Mouse (Mus musculus) liver, embryonic 14.5 days (tissue): ENCODE results near the gene Zmym6. TPM values are rescaled to one million over a fixed set of nuclear protein-coding genes. Genes with fewer than 3 reads are reported as not detected.

Experiments used
- ATAC-seq: fragments of 200-750 bp; cut with Nextera tagmentation; 2 replicates; pipeline ENCODE4 v1.8.0; 2017; ENCODE audit warnings: moderate number of reproducible peaks, mild to moderate bottlenecking, moderate library complexity; ENCODE audit not compliant: insufficient read depth
- DNase-seq, 3 experiments: peaks; one replicate each; pipeline ENCODE4 v3.0.0-alpha.2; 2012 to 2013; ENCODE audit warnings: low read depth in 3 of 3, low spot score in 3 of 3
- H3K27ac ChIP-seq: fragments of 300-500 bp; sonication (generic); 2 replicates; pipeline ENCODE4 v1.5.1; 2014; ENCODE audit warnings: moderate library complexity, mild to moderate bottlenecking, control low read depth, inconsistent platforms
- H3K27me3 ChIP-seq: fragments of 300-500 bp; sonication (generic); 2 replicates; pipeline ENCODE4 v1.6.1; 2014; ENCODE audit warnings: mild to moderate bottlenecking, low read length, moderate library complexity; ENCODE audit not compliant: control insufficient read depth, insufficient read depth
- H3K36me3 ChIP-seq: fragments of 300-500 bp; sonication (generic); replicated peaks from 2 replicates; pipeline ENCODE4 v1.6.1; 2014; ENCODE audit warnings: low read depth; ENCODE audit not compliant: control insufficient read depth, insufficient read depth
- H3K4me1 ChIP-seq, 2 experiments: fragments of 200-500 bp in 1 of 2; fragments of 300-500 bp in 1 of 2; sonication (generic) in 1 of 2; replicated peaks; 2 replicates each; pipeline ENCODE4 v1.6.1; 2012 to 2014; ENCODE audit warnings: antibody characterized with exemption in 1 of 2, inconsistent platforms in 1 of 2, low read length in 1 of 2; ENCODE audit not compliant: control insufficient read depth in 2 of 2, insufficient read depth in 2 of 2
- H3K4me2 ChIP-seq: fragments of 300-500 bp; sonication (generic); 2 replicates; pipeline ENCODE4 v1.6.1; 2014; ENCODE audit warnings: low read depth, mild to moderate bottlenecking, control low read depth, moderate library complexity
- H3K4me3 ChIP-seq, 2 experiments: fragments of 200-500 bp in 1 of 2; fragments of 300-500 bp in 1 of 2; sonication (generic) in 1 of 2; 2 replicates each; pipeline ENCODE4 v1.5.1; 2012 to 2014; ENCODE audit warnings: low read depth in 2 of 2, low read length in 2 of 2, mild to moderate bottlenecking in 2 of 2, control low read depth in 1 of 2, inconsistent platforms in 1 of 2, moderate library complexity in 1 of 2; ENCODE audit not compliant: insufficient read depth in 1 of 2
- H3K9ac ChIP-seq: fragments of 300-500 bp; sonication (generic); replicated peaks from 2 replicates; pipeline ENCODE4 v1.6.1; 2014; ENCODE audit warnings: mild to moderate bottlenecking, control low read depth, moderate library complexity
- H3K9me3 ChIP-seq: fragments of 300-500 bp; sonication (generic); 2 replicates; pipeline ENCODE4 v1.6.1; 2016; ENCODE audit warnings: low read length, mixed read lengths; ENCODE audit not compliant: control insufficient read depth
- CTCF ChIP-seq: IDR thresholded peaks from 2 replicates; pipeline ENCODE4 v1.5.1; 2016; ENCODE audit warnings: antibody characterized with exemption, low read depth, control low read depth
- EP300 ChIP-seq: IDR thresholded peaks from 2 replicates; pipeline ENCODE4 v1.6.1; 2016; ENCODE audit warnings: antibody characterized with exemption, low read depth
- WGBS: fragments of 180-500 bp; shearing (Covaris S2); extraction: QIAGEN DNeasy Blood & Tissue Kit; methylation state at CpG from one replicate; pipeline ENCODE4 v1.1.7; 2014; ENCODE audit not compliant: insufficient replicate concordance; 5-methylcytosine and 5-hydroxymethylcytosine counted together
- polyA plus RNA-seq, 2 experiments: library from polyadenylated mRNA; depleted of rRNA in 1 of 2; stranded (reverse) in 1 of 2; unstranded in 1 of 2; fragments of >200 nt; fragmentation: Nextera tagmentation in 1 of 2; extraction: Ambion mirVana in 1 of 2; gene quantifications; 2 replicates each; pipeline versions ENCODE4 v1.2.1 to v1.2.3; 2012 to 2014

Gene Zmym6
- polyA plus RNA-seq (2012; rRNA removed) (3.1 and 3.7 TPM in 2 replicates), polyA plus RNA-seq (2014; fragmentation: Nextera tagmentation; extraction: Ambion mirVana) (1.9 TPM in 2 replicates)

- ATAC-seq: peak; percentile 94
- peak; percentile 35 for TF ChIP-seq CTCF
- no peak for TF ChIP-seq EP300
- Histone ChIP-seq H3K4me3 (peak within 1 kb of the TSS; percentile 58 to 66), H3K36me3 (no peaks in the 10 kb centered on the region), H3K4me1 (peaks cover 4 to 7% of the 10 kb centered on the region in 2 experiments; a peak in 3 of 4 replicates), H3K9me3 (no peaks in the 10 kb centered on the region), H3K4me2 (peak within 1 kb of the TSS; percentile 73), H3K9ac (peak within 1 kb of the TSS; percentile 67), H3K27me3 (no peaks in the 10 kb centered on the region), H3K27ac (no peak within 1 kb of the TSS)
- DNase-seq: peak; percentile 81 to 86 (median 85)
- WGBS: under 1% methylated on average over 46 of the region's 46 CpGs
Measured at GRCm38 (mm10) chr4:127076875-127077548, at the start of gene Zmym6. TSS of gene Zmym6 (plus strand) at chr4:127077383.

GRCm38 (mm10) chr4:127037158-127037557, 40.0 kb upstream of the Zmym6 start:
- no peaks in the 10 kb centered on the region for H3K4me1 ChIP-seq
- no peak overlapping the region for H3K4me2 ChIP-seq
- no peak overlapping the region for H3K4me3 ChIP-seq
- H3K27me3 ChIP-seq: no peaks in the 10 kb centered on the region
- no peak overlapping the region for H3K27ac ChIP-seq
- H3K9ac ChIP-seq: no peak overlapping the region
- 69% methylated on average over 3 of the region's 3 CpGs for WGBS
- H3K9me3 ChIP-seq: no peaks in the 10 kb centered on the region
- TF ChIP-seq CTCF (no peak), EP300 (no peak)
- no peak for ATAC-seq
- peaks cover 74% of the 10 kb centered on the region for H3K36me3 ChIP-seq
- DNase-seq: no peak

GRCm38 (mm10) chr4:127037908-127038827, 39.0 kb upstream of the Zmym6 start:
- no peak for TF ChIP-seq EP300
- TF ChIP-seq CTCF: no peak
- ATAC-seq (peak; percentile 39; the same call in 1 of the 2 replicates), DNase-seq (no peak)
- Histone ChIP-seq H3K4me2 (no peak overlapping the region), H3K27ac (no peak overlapping the region), H3K9me3 (no peaks in the 10 kb centered on the region), H3K9ac (no peak overlapping the region), H3K36me3 (peaks cover 64% of the 10 kb centered on the region), H3K4me3 (no peak overlapping the region), H3K27me3 (no peaks in the 10 kb centered on the region), H3K4me1 (no peaks in the 10 kb centered on the region)
- WGBS: 74% methylated on average over 8 of the region's 8 CpGs

GRCm38 (mm10) chr4:127038828-127039349, 38.3 kb upstream of the Zmym6 start:
- TF ChIP-seq EP300 (no peak), CTCF (no peak)
- H3K9ac ChIP-seq: no peak overlapping the region
- H3K27me3 ChIP-seq: no peaks in the 10 kb centered on the region
- 82% methylated on average over 3 of the region's 3 CpGs for WGBS
- peaks cover 57% of the 10 kb centered on the region for H3K36me3 ChIP-seq
- H3K9me3 ChIP-seq: no peaks in the 10 kb centered on the region
- ATAC-seq (peak; percentile 11), DNase-seq (no peak)
- H3K27ac ChIP-seq: no peak overlapping the region
- no peak overlapping the region for H3K4me3 ChIP-seq
- no peak overlapping the region for H3K4me2 ChIP-seq
- H3K4me1 ChIP-seq: no peaks in the 10 kb centered on the region
